14 mouse cellular contexts compared by ENCODE assay signal in genomic region chr16:5496051-5496685, GRCm38 (mm10).
DNase-seq lines count a peak whose midpoint lies in the region; ATAC-seq lines count a peak whose summit lies in the region.
"Had no signal": no experiment of that assay in that cellular context is flagged by ENCODE, and none has a peak within 500 bp of the region (broad histone marks: within the 10 kb centered on the region; RNA-seq: fewer than 3 reads in every experiment).

No protein-coding gene starts in this region.

- no peaks in the 10 kb centered on the region for H3K27me3 ChIP-seq in midbrain, embryonic 13.5 days
- no peaks in the 10 kb centered on the region; the same call in 1 of the 2 replicates for H3K27me3 ChIP-seq in midbrain, embryonic 15.5 days (replicated peaks)

- H3K4me3 ChIP-seq in midbrain, embryonic 13.5 days (replicated peaks): no peak overlapping the region
- no peak overlapping the region for H3K4me3 ChIP-seq in midbrain, embryonic 15.5 days

- H3K9ac ChIP-seq in midbrain, embryonic 13.5 days (replicated peaks): no peak overlapping the region
- H3K9ac ChIP-seq in midbrain, embryonic 15.5 days: no peak overlapping the region
- H3K9ac ChIP-seq: liver, postnatal 0 days had no signal

- peaks cover 29% of the 10 kb centered on the region for H3K4me1 ChIP-seq in midbrain, embryonic 13.5 days (replicated peaks)
- H3K4me1 ChIP-seq in midbrain, embryonic 15.5 days: no peaks in the 10 kb centered on the region

- H3K27ac ChIP-seq in midbrain, embryonic 13.5 days: no peak overlapping the region
- H3K27ac ChIP-seq in midbrain, embryonic 15.5 days: no peak overlapping the region

- ATAC-seq in midbrain, embryonic 13.5 days: peak; percentile 78
- no peak for ATAC-seq in midbrain, embryonic 15.5 days (replicated peaks)
- ATAC-seq: liver, postnatal 0 days had no signal

- no peaks in the 10 kb centered on the region for H3K36me3 ChIP-seq in midbrain, embryonic 13.5 days
- H3K36me3 ChIP-seq in midbrain, embryonic 15.5 days (replicated peaks): no peaks in the 10 kb centered on the region
- H3K36me3 ChIP-seq: G1E had no signal

- WGBS in midbrain, embryonic 13.5 days: 31% methylated on average over 2 of the region's 2 CpGs
- WGBS in midbrain, embryonic 15.5 days: 41% methylated on average over 2 of the region's 2 CpGs

- H3K9me3 ChIP-seq in midbrain, embryonic 13.5 days: no peaks in the 10 kb centered on the region
- no peaks in the 10 kb centered on the region for H3K9me3 ChIP-seq in midbrain, embryonic 15.5 days

- DNase-seq in embryo, embryonic 11 days: peak; percentile 28
- DNase-seq in embryo, embryonic 10 days (ENCODE audit: low spot score): no peak
- DNase-seq in kidney, adult 8-10 months: peak; percentile 19 to 74
- DNase-seq in mesoderm, embryonic 11.5 days (ENCODE audit: low read depth, low spot score): peak; percentile 37
- DNase-seq in spleen, postnatal 36 days (ENCODE audit: low spot score in 2 of 2): no peak
- no peak for DNase-seq in B cell, adult 2 months
- DNase-seq: cerebellum, adult 9-11 months; heart, adult 18-20 months; left cerebral cortex, postnatal 4 days; liver, postnatal 0 days; right cerebral cortex, adult 18-20 months had no signal

- no peak overlapping the region for H3K4me2 ChIP-seq in midbrain, embryonic 13.5 days (replicated peaks)
- no peak overlapping the region for H3K4me2 ChIP-seq in midbrain, embryonic 15.5 days

Comparison
In these comparisons a context has a peak if more than half of its experiments do, and no peak if none do; other contexts are left out.
1. DNase-seq: peak in embryo, embryonic 11 days (single experiment), kidney, adult 8-10 months (2 of 2) and mesoderm, embryonic 11.5 days (single experiment); none in embryo, embryonic 10 days (single experiment), spleen, postnatal 36 days (0 of 2) and B cell, adult 2 months (0 of 2).